Mouse (Mus musculus) forebrain, embryonic 11.5 days (tissue): ENCODE results near the gene Mtm1. TPM values are rescaled to one million over a fixed set of nuclear protein-coding genes. Genes with fewer than 3 reads are reported as not detected.

Source experiments
- polyA plus RNA-seq: library from polyadenylated mRNA; unstranded; fragments of >200 nt; fragmentation: Nextera tagmentation; extraction: Ambion mirVana; gene quantifications from 2 replicates; pipeline ENCODE4 v1.2.1, GENCODE M21; 2014

Gene Mtm1
- polyA plus RNA-seq, 1 experiment from 2014 or later = 5.8 TPM

Other genes starting within 250 kb of the Mtm1 start
- 16.5 and 17.4 TPM in 2 replicates for gene Mamld1, start 160.5 kb upstream of the Mtm1 start, polyA plus RNA-seq
- gene Mtmr1, start 154.0 kb downstream of the Mtm1 start, polyA plus RNA-seq = 14.3 and 14.8 TPM in 2 replicates